Mouse (Mus musculus): Measurements from ENCODE around the gene BC052040.

GRCm38 (mm10) chr2:115685250-115685649 lies 103.7 kb downstream of the BC052040 start:
- TF ChIP-seq CTCF (conservative IDR thresholded peaks at IDR 0.05; ENCODE audit: low read length) (no peak), POU5F1 (IDR thresholded peaks at IDR 0.05; ENCODE audit: borderline replicate concordance, low read length) (no peak), NANOG (IDR thresholded peaks at IDR 0.05; ENCODE audit: borderline replicate concordance, low read length) (peak; percentile 21; the same call in 1 of the 2 replicates)
